Mouse (Mus musculus) left cerebral cortex, postnatal 14 days (tissue): ENCODE data around the gene Usp15. TPM values are rescaled to one million over a fixed set of nuclear protein-coding genes. Genes with fewer than 3 reads are reported as not detected.

Source experiments
- DNase-seq, 2 experiments: peaks; one replicate each; pipeline ENCODE4 v3.0.0; 2021 to 2022; ENCODE audit warnings: low spot score in 2 of 2, mixed read lengths in 1 of 2
- intact Hi-C: fragments of 180-260 bp; cut with DNase I; formaldehyde crosslinking; loops from one replicate; pipeline ENCODE4 v1.15.1; 2025
- total RNA-seq, 2 experiments: library from RNA; stranded (reverse); gene quantifications; 2 replicates each; pipeline ENCODE4 v1.2.3; 2021

Usp15 gene
- total RNA-seq, 2 experiments from 2014 or later = 101 to 113 TPM

- intact Hi-C loops = no loop called here
- DNase-seq = no peak
Measured at GRCm38 (mm10) chr10:123183743-123184142, 13.1 kb downstream of the Usp15 start.

- peak; percentile 43 to 55 for DNase-seq
- intact Hi-C loops = no loop called here
Measured at GRCm38 (mm10) chr10:123183243-123183642, 13.6 kb downstream of the Usp15 start.

GRCm38 (mm10) chr10:123182391-123182790, 14.4 kb downstream of the Usp15 start:
- intact Hi-C loops = no loop called here
- peak; percentile 30 to 59 for DNase-seq

GRCm38 (mm10) chr10:123175771-123176170, 21.0 kb downstream of the Usp15 start:
- intact Hi-C loops = no loop called here
- no peak for DNase-seq

- no peak for DNase-seq
- intact Hi-C loops = no loop called here
Measured at GRCm38 (mm10) chr10:123170898-123171297, 25.9 kb downstream of the Usp15 start.

GRCm38 (mm10) chr10:123165542-123165941, 31.3 kb downstream of the Usp15 start:
- intact Hi-C loops = no loop called here
- no peak for DNase-seq

- intact Hi-C loops = no loop called here
- no peak for DNase-seq
Measured at GRCm38 (mm10) chr10:123160508-123160907, 36.3 kb downstream of the Usp15 start.

- intact Hi-C loops = no loop called here
Measured at GRCm38 (mm10) chr10:123159316-123159715, 37.5 kb downstream of the Usp15 start.

GRCm38 (mm10) chr10:123156392-123156791, 40.4 kb downstream of the Usp15 start:
- intact Hi-C loops = no loop called here
- no peak for DNase-seq

More at GRCm38 (mm10) chr10:123159316-123159715, 37.5 kb downstream of the Usp15 start:
- no peak for DNase-seq

- no peak for DNase-seq
- intact Hi-C loops = no loop called here
Measured at GRCm38 (mm10) chr10:123155764-123156163, 41.0 kb downstream of the Usp15 start.

- DNase-seq = no peak
- intact Hi-C loops = no loop called here
Measured at GRCm38 (mm10) chr10:123153321-123153720, 43.5 kb downstream of the Usp15 start.

GRCm38 (mm10) chr10:123148025-123148814, 48.6 kb downstream of the Usp15 start:
- no peak for DNase-seq
- intact Hi-C loops = no loop called here

GRCm38 (mm10) chr10:123147180-123147579, 49.6 kb downstream of the Usp15 start:
- DNase-seq = peak in 1 of 2 experiments; percentile 48
- intact Hi-C loops = no loop called here

GRCm38 (mm10) chr10:123146349-123146748, 50.4 kb downstream of the Usp15 start:
- DNase-seq = no peak
- intact Hi-C loops = no loop called here

GRCm38 (mm10) chr10:123144256-123144655, 52.5 kb downstream of the Usp15 start:
- intact Hi-C loops = no loop called here
- peak; percentile 49 for DNase-seq

GRCm38 (mm10) chr10:123142395-123143050, 54.3 kb downstream of the Usp15 start:
- intact Hi-C loops = no loop called here
- no peak for DNase-seq

- intact Hi-C loops = no loop called here
- no peak for DNase-seq
Measured at GRCm38 (mm10) chr10:123135818-123136217, 61.0 kb downstream of the Usp15 start.

- intact Hi-C loops = no loop called here
- peak in 1 of 2 experiments; percentile 25 for DNase-seq
Measured at GRCm38 (mm10) chr10:123131487-123131886, 65.3 kb downstream of the Usp15 start.

GRCm38 (mm10) chr10:123120666-123121392, 76.0 kb downstream of the Usp15 start:
- intact Hi-C loops = no loop called here
- DNase-seq = no peak

- intact Hi-C loops = no loop called here
- DNase-seq = no peak
Measured at GRCm38 (mm10) chr10:123116861-123117260, 79.9 kb downstream of the Usp15 start.
